Mouse (Mus musculus): ENCODE results near the gene Dync1h1.

- TF ChIP-seq MAX (IDR thresholded peaks at IDR 0.05) (peak; percentile 82), USF1 (IDR thresholded peaks at IDR 0.05; ENCODE audit: low read depth) (peak; percentile 81), CTCF (IDR thresholded peaks at IDR 0.05; ENCODE audit: control insufficient read depth, insufficient read depth, insufficient read length) (no peak), CEBPB (IDR thresholded peaks at IDR 0.05; ENCODE audit: low read depth) (no peak), MYOG (IDR thresholded peaks at IDR 0.05; ENCODE audit: control insufficient read depth, extremely low read depth, insufficient read length) (no peak)
These were observed 86.9 kb downstream of the Dync1h1 start for GRCm38 (mm10) chr12:110687894-110688734.
